Mouse (Mus musculus) forebrain, embryonic 10.5 days (tissue): Measurements from ENCODE around the gene Gstp2. TPM values are rescaled to one million over a fixed set of nuclear protein-coding genes. Genes with fewer than 3 reads are reported as not detected.

Experiments used
- DNase-seq: peaks from one replicate; pipeline ENCODE4 v3.0.0-alpha.2; 2017; ENCODE audit warnings: low spot score; ENCODE audit errors: extremely low spot score
- H3K27ac ChIP-seq: fragments of 300-500 bp; sonication (generic); 2 replicates; pipeline ENCODE4 v1.5.1; 2016; ENCODE audit warnings: mild to moderate bottlenecking
- H3K27me3 ChIP-seq: fragments of 300-500 bp; sonication (generic); 2 replicates; pipeline ENCODE4 v1.6.1; 2016; ENCODE audit warnings: mild to moderate bottlenecking; ENCODE audit not compliant: poor library complexity, severe bottlenecking
- H3K36me3 ChIP-seq: fragments of 300-500 bp; sonication (generic); replicated peaks from 2 replicates; pipeline ENCODE4 v1.6.1; 2016; ENCODE audit warnings: mild to moderate bottlenecking, moderate library complexity
- H3K4me1 ChIP-seq: fragments of 300-500 bp; sonication (generic); 2 replicates; pipeline ENCODE4 v1.6.1; 2016
- H3K4me3 ChIP-seq: fragments of 300-500 bp; sonication (generic); 2 replicates; pipeline ENCODE4 v1.5.1; 2016; ENCODE audit warnings: mild to moderate bottlenecking, moderate library complexity
- H3K9me3 ChIP-seq: fragments of 300-500 bp; sonication (generic); 2 replicates; pipeline ENCODE4 v1.6.1; 2016; ENCODE audit warnings: mild to moderate bottlenecking, moderate library complexity
- WGBS: fragments of 180-500 bp; shearing (Covaris S2); methylation state at CpG from one replicate; pipeline ENCODE4 v1.1.7; 2016; 5-methylcytosine and 5-hydroxymethylcytosine counted together
- polyA plus RNA-seq: library from polyadenylated mRNA; unstranded; fragments of >200 nt; fragmentation: Nextera tagmentation; extraction: Ambion mirVana; gene quantifications from 2 replicates; pipeline ENCODE4 v1.2.1, GENCODE M21; 2016

The Gstp2 gene
- polyA plus RNA-seq, 1 experiment from 2014 or later = 0.27 TPM

GRCm38 (mm10) chr19:3997231-3997630 lies 48.6 kb downstream of the Gstp2 start:
- WGBS = 71% methylated on average over 8 of the region's 8 CpGs
- no peaks in the 10 kb centered on the region for H3K9me3 ChIP-seq

GRCm38 (mm10) chr19:3996747-3997146 lies 49.1 kb downstream of the Gstp2 start:
- Histone ChIP-seq H3K4me3 (no peak overlapping the region), H3K9me3 (no peaks in the 10 kb centered on the region), H3K27me3 (0 out of 2 replicates have a peak, but pooled peaks cover 3% of the 10 kb centered on the region), H3K27ac (no peak overlapping the region), H3K4me1 (peaks cover 31% of the 10 kb centered on the region), H3K36me3 (no peaks in the 10 kb centered on the region)
- DNase-seq = no peak
- 87% methylated on average over 8 of the region's 8 CpGs for WGBS

More at GRCm38 (mm10) chr19:3997231-3997630, 48.6 kb downstream of the Gstp2 start:
- H3K27ac ChIP-seq = no peak overlapping the region
- 0 out of 2 replicates have a peak, but pooled peaks cover 3% of the 10 kb centered on the region for H3K27me3 ChIP-seq
- H3K4me3 ChIP-seq = no peak overlapping the region
- peaks cover 33% of the 10 kb centered on the region for H3K4me1 ChIP-seq
- DNase-seq = no peak
- no peaks in the 10 kb centered on the region for H3K36me3 ChIP-seq

GRCm38 (mm10) chr19:3996106-3996505 lies 49.7 kb downstream of the Gstp2 start:
- Histone ChIP-seq H3K9me3 (no peaks in the 10 kb centered on the region), H3K36me3 (no peaks in the 10 kb centered on the region), H3K27me3 (0 out of 2 replicates have a peak, but pooled peaks cover 3% of the 10 kb centered on the region), H3K27ac (no peak overlapping the region), H3K4me3 (no peak overlapping the region), H3K4me1 (peaks cover 25% of the 10 kb centered on the region)
- no peak for DNase-seq
- WGBS = 77% methylated on average over 7 of the region's 7 CpGs

- Histone ChIP-seq H3K4me3 (no peak overlapping the region), H3K36me3 (no peaks in the 10 kb centered on the region), H3K9me3 (no peaks in the 10 kb centered on the region), H3K4me1 (peaks cover 19% of the 10 kb centered on the region), H3K27me3 (0 out of 2 replicates have a peak, but pooled peaks cover 3% of the 10 kb centered on the region), H3K27ac (no peak overlapping the region)
- WGBS = 94% methylated on average over 3 of the region's 3 CpGs
- no peak for DNase-seq
Observed at GRCm38 (mm10) chr19:3995505-3995904, 50.3 kb downstream of the Gstp2 start.

GRCm38 (mm10) chr19:3994932-3995331 lies 50.9 kb downstream of the Gstp2 start:
- Histone ChIP-seq H3K27me3 (0 out of 2 replicates have a peak, but pooled peaks cover 3% of the 10 kb centered on the region), H3K36me3 (no peaks in the 10 kb centered on the region)

GRCm38 (mm10) chr19:3992416-3992815 lies 53.4 kb downstream of the Gstp2 start, which contains the start of gene Tbx10:
Gene Tbx10, plus strand, starts transcription at chr19:3992752.
- H3K36me3 ChIP-seq = no peaks in the 10 kb centered on the region
- no peak within 1 kb of the TSS for H3K27ac ChIP-seq
- DNase-seq = no peak
- H3K4me3 ChIP-seq = no peak within 1 kb of the TSS
- no peaks in the 10 kb centered on the region for H3K27me3 ChIP-seq
- 0 out of 2 replicates have a peak, but pooled peaks cover 4% of the 10 kb centered on the region for H3K4me1 ChIP-seq
- WGBS = 68% methylated on average over 5 of the region's 5 CpGs
- H3K9me3 ChIP-seq = peaks cover 8% of the 10 kb centered on the region

More at GRCm38 (mm10) chr19:3994932-3995331, 50.9 kb downstream of the Gstp2 start:
- H3K9me3 ChIP-seq = no peaks in the 10 kb centered on the region
- H3K27ac ChIP-seq = no peak overlapping the region
- no peak overlapping the region for H3K4me3 ChIP-seq
- peaks cover 17% of the 10 kb centered on the region for H3K4me1 ChIP-seq
- WGBS = 73% methylated on average over 6 of the region's 6 CpGs
- DNase-seq = no peak

- Histone ChIP-seq H3K4me3 (no peak overlapping the region), H3K27me3 (no peaks in the 10 kb centered on the region), H3K27ac (no peak overlapping the region), H3K9me3 (peaks cover 8% of the 10 kb centered on the region), H3K4me1 (peaks cover 4% of the 10 kb centered on the region; the same call in 1 of the 2 replicates), H3K36me3 (no peaks in the 10 kb centered on the region)
- 89% methylated on average over 3 of the region's 3 CpGs for WGBS
- no peak for DNase-seq
Observed at GRCm38 (mm10) chr19:3991966-3992365, 53.9 kb downstream of the Gstp2 start.

- H3K27ac ChIP-seq = no peak overlapping the region
- H3K36me3 ChIP-seq = no peaks in the 10 kb centered on the region
- no peaks in the 10 kb centered on the region for H3K27me3 ChIP-seq
- 91% methylated on average over 3 of the region's 3 CpGs for WGBS
- peaks cover 8% of the 10 kb centered on the region for H3K4me1 ChIP-seq
- no peak for DNase-seq
- H3K9me3 ChIP-seq = peaks cover 8% of the 10 kb centered on the region
- H3K4me3 ChIP-seq = no peak overlapping the region
Observed at GRCm38 (mm10) chr19:3991562-3991961, 54.3 kb downstream of the Gstp2 start.

- Histone ChIP-seq H3K27ac (0 out of 2 replicates have a peak overlapping the region, but pooled peaks have one; percentile 9), H3K4me3 (no peak overlapping the region), H3K9me3 (peaks cover 8% of the 10 kb centered on the region), H3K4me1 (peaks cover 15% of the 10 kb centered on the region), H3K27me3 (no peaks in the 10 kb centered on the region), H3K36me3 (no peaks in the 10 kb centered on the region)
- DNase-seq = no peak
- WGBS = 76% methylated on average over 6 of the region's 6 CpGs
Observed at GRCm38 (mm10) chr19:3990804-3991203, 55.0 kb downstream of the Gstp2 start.

Other genes starting within 250 kb of the Gstp2 start
- gene Chka, start 194.2 kb downstream of the Gstp2 start, polyA plus RNA-seq = 52.3 and 54.3 TPM in 2 replicates
- 17.2 and 17.9 TPM in 2 replicates for gene Tcirg1, start 138.9 kb downstream of the Gstp2 start, polyA plus RNA-seq
- gene Ndufs8, start 133.2 kb downstream of the Gstp2 start, polyA plus RNA-seq = 226 and 228 TPM in 2 replicates
- 0.36 and 0.58 TPM in 2 replicates for gene Aldh3b1, start 116.2 kb downstream of the Gstp2 start, polyA plus RNA-seq
- gene Unc93b1, start 110.8 kb downstream of the Gstp2 start, polyA plus RNA-seq = 4.6 and 4.9 TPM in 2 replicates
- gene Aldh3b3, start 87.4 kb downstream of the Gstp2 start, polyA plus RNA-seq = not detected in 2 replicates
- 0.37 and 0.39 TPM in 2 replicates for gene Aldh3b2, start 73.7 kb downstream of the Gstp2 start, polyA plus RNA-seq
- gene Acy3, start 59.5 kb downstream of the Gstp2 start, polyA plus RNA-seq = 1.8 and 2.5 TPM in 2 replicates
- not detected in 2 replicates for gene Tbx10, start 53.3 kb downstream of the Gstp2 start, polyA plus RNA-seq
- 24.8 and 30.4 TPM in 2 replicates for gene Nudt8, start 45.4 kb downstream of the Gstp2 start, polyA plus RNA-seq
- gene Gm49405, start 45.4 kb downstream of the Gstp2 start, polyA plus RNA-seq = 2.8 and 3.5 TPM in 2 replicates
- gene Doc2g, start 42.7 kb downstream of the Gstp2 start, polyA plus RNA-seq = 3.6 and 4.0 TPM in 2 replicates
- gene Ndufv1, start 33.2 kb downstream of the Gstp2 start, polyA plus RNA-seq = 208 and 210 TPM in 2 replicates
- gene Gstp1, start 8.0 kb downstream of the Gstp2 start, polyA plus RNA-seq = 412 and 423 TPM in 2 replicates
- not detected in 2 replicates for gene Gstp3, start 13.5 kb upstream of the Gstp2 start, polyA plus RNA-seq
- gene Cabp2, start 35.6 kb upstream of the Gstp2 start, polyA plus RNA-seq = not detected in 2 replicates
- 85.8 and 86.6 TPM in 2 replicates for gene Cdk2ap2, start 51.2 kb upstream of the Gstp2 start, polyA plus RNA-seq
- gene Pitpnm1, start 54.0 kb upstream of the Gstp2 start, polyA plus RNA-seq = 12.1 and 15.8 TPM in 2 replicates
- 55.2 and 56.5 TPM in 2 replicates for gene Aip, start 79.8 kb upstream of the Gstp2 start, polyA plus RNA-seq
- gene Gpr152, start 93.8 kb upstream of the Gstp2 start, polyA plus RNA-seq = not detected in 2 replicates
- gene Cabp4, start 98.0 kb upstream of the Gstp2 start, polyA plus RNA-seq = not detected in 2 replicates
- gene Coro1b, start 102.6 kb upstream of the Gstp2 start, polyA plus RNA-seq = 128 and 130 TPM in 2 replicates
- 0.71 TPM in 1 of 2 replicates, not detected in the other for gene Ptprcap, start 107.6 kb upstream of the Gstp2 start, polyA plus RNA-seq
- 59.7 TPM in 2 replicates for gene Rps6kb2, start 117.3 kb upstream of the Gstp2 start, polyA plus RNA-seq
- gene Carns1, start 129.5 kb upstream of the Gstp2 start, polyA plus RNA-seq = 2.5 TPM in 2 replicates
- 0.43 and 0.47 TPM in 2 replicates for gene Tbc1d10c, start 145.3 kb upstream of the Gstp2 start, polyA plus RNA-seq
- 998 and 1,002 TPM in 2 replicates for gene Ppp1ca, start 146.0 kb upstream of the Gstp2 start, polyA plus RNA-seq
- 57.4 and 67.1 TPM in 2 replicates for gene Rad9a, start 155.6 kb upstream of the Gstp2 start, polyA plus RNA-seq
- gene Clcf1, start 168.2 kb upstream of the Gstp2 start, polyA plus RNA-seq = 0.86 and 1.1 TPM in 2 replicates
- not detected in 2 replicates for gene AC109138.7, start 168.3 kb upstream of the Gstp2 start, polyA plus RNA-seq
- 10.4 and 10.6 TPM in 2 replicates for gene Pold4, start 185.9 kb upstream of the Gstp2 start, polyA plus RNA-seq
- 3.1 and 3.6 TPM in 2 replicates for gene Ssh3, start 223.2 kb upstream of the Gstp2 start, polyA plus RNA-seq
- 7.9 and 9.2 TPM in 2 replicates for gene Ankrd13d, start 237.1 kb upstream of the Gstp2 start, polyA plus RNA-seq